Mouse (Mus musculus): Measurements from ENCODE around the gene Ttbk2. TPM values are rescaled to one million over a fixed set of nuclear protein-coding genes. Genes with fewer than 3 reads are reported as not detected.

Ttbk2 gene
- total and polyA plus RNA-seq, 3 experiments, result 0.76 to 1.4 (median 1.2) TPM

DNA sequence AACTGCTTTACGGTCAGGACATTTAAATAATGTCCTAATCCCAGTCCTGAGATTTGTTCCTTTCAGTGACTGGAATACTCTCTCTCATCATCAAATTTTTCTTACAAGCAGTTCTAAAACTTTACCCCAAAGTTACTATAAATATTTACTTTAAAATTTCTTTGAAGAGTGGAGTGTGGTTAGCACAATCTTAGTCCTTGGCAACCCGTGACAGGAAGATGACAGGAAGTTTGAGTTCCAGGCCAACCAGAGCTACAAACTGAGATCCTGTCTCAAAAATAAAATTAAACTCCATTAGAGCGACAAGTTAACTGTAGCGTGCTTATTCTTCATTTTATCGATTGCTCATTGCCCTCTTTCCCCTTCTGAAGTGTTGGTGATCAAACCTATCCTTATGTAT lies 37.2 kb upstream of the Ttbk2 start:
- H3K9ac ChIP-seq (ENCODE audit: insufficient read depth, low read depth), result no peak overlapping the region
- peaks cover 0 to 8% of the 10 kb centered on the region in 2 experiments; a peak in 1 of 4 replicates for H3K4me1 ChIP-seq (ENCODE audit: control insufficient read depth in 1 of 2, insufficient read depth in 2 of 2)
- no peaks in the 10 kb centered on the region for H3K9me3 ChIP-seq (replicated peaks; ENCODE audit: low read length)
- dilution Hi-C loops (cut with MboI; ENCODE audit: extremely low pct_ligation_motif_present, extremely low pct_unique_long_range_greater_than_20kb, low sequenced_read_pairs), result no loop called here
- no peak for TF ChIP-seq MYC (IDR thresholded peaks at IDR 0.05; ENCODE audit: low read depth, low read length)
- TF ChIP-seq ZC3H11A (IDR thresholded peaks at IDR 0.05; ENCODE audit: low read depth, low read length), result no peak
- no peak for TF ChIP-seq SMC3 (IDR thresholded peaks at IDR 0.05; ENCODE audit: low read depth, low read length)
- H3K4me3 ChIP-seq (replicated peaks in 1 of 3; ENCODE audit: low read depth in 2 of 3, low read length in 2 of 3, poor library complexity in 1 of 3), result no peak overlapping the region
- no peak for DNase-seq (ENCODE audit: extremely low read depth)
- H3K27ac ChIP-seq (ENCODE audit: insufficient read depth, low read depth), result no peak overlapping the region
- H3K79me2 ChIP-seq (replicated peaks; ENCODE audit: control insufficient read depth, extremely low read depth, insufficient read depth, poor library complexity, severe bottlenecking), result no peaks in the 10 kb centered on the region
- no peak overlapping the region for H3K4me2 ChIP-seq (ENCODE audit: insufficient read depth, low read depth, poor library complexity, severe bottlenecking)
- peaks cover 40 to 68% of the 10 kb centered on the region in 2 experiments for H3K36me3 ChIP-seq (replicated peaks in 1 of 2; ENCODE audit: control insufficient read depth in 1 of 2, insufficient read depth in 1 of 2, low read length in 1 of 2)
- no peaks in the 10 kb centered on the region for H3K27me3 ChIP-seq (replicated peaks)
- in situ Hi-C loops (cut with MboI; ENCODE audit: low pct_ligation_motif_present, low pct_unique_long_range_greater_than_20kb, low sequenced_read_pairs), result no loop called here

DNA sequence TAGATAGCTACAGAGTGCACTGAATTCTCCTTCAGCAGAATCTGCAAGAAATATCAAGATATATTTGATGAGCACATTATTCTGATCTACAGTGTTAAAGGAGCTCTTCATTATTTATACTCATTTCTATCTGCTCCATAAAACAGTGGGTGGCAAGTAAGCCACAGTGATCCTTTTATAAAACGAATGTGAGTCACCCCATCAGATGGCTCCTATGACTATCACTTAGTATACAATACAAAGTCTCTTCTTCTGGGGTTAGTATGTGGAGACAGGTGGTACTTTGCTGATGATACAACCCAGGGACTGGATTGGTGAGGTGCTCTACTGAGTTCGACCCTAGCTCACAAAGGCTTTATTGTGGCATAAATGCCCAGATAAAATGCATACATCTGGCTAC lies 22.8 kb upstream of the Ttbk2 start:
- H3K4me3 ChIP-seq (replicated peaks in 1 of 3; ENCODE audit: low read depth in 2 of 3, low read length in 2 of 3, poor library complexity in 1 of 3), result no peak overlapping the region
- no peaks in the 10 kb centered on the region for H3K4me1 ChIP-seq (ENCODE audit: control insufficient read depth in 1 of 2, insufficient read depth in 2 of 2)
- no peak overlapping the region for H3K9ac ChIP-seq (ENCODE audit: insufficient read depth, low read depth)
- in situ Hi-C loops (cut with MboI; ENCODE audit: low pct_ligation_motif_present, low pct_unique_long_range_greater_than_20kb, low sequenced_read_pairs) (loop anchor here (10.0 kb wide), 1 partner anchor 408 kb away; no protein-coding TSS in a partner anchor), dilution Hi-C loops (cut with MboI; ENCODE audit: extremely low pct_ligation_motif_present, extremely low pct_unique_long_range_greater_than_20kb, low sequenced_read_pairs) (no loop called here)
- no peaks in the 10 kb centered on the region for H3K79me2 ChIP-seq (replicated peaks; ENCODE audit: control insufficient read depth, extremely low read depth, insufficient read depth, poor library complexity, severe bottlenecking)
- TF ChIP-seq RAD21 (IDR thresholded peaks at IDR 0.05; ENCODE audit: low read depth, low read length) (no peak), MAX (IDR thresholded peaks at IDR 0.05; ENCODE audit: low read length) (no peak), PAX5 (IDR thresholded peaks at IDR 0.05; ENCODE audit: low read length) (no peak), JUN (IDR thresholded peaks at IDR 0.05; ENCODE audit: insufficient read depth, low read depth, low read length) (no peak), RCOR1 (conservative IDR thresholded peaks at IDR 0.05; ENCODE audit: low read depth, low read length) (no peak), CHD1 (IDR thresholded peaks at IDR 0.05; ENCODE audit: low read depth, low read length) (no peak), CHD2 (IDR thresholded peaks at IDR 0.05; ENCODE audit: low read length) (no peak), TCF12 (IDR thresholded peaks at IDR 0.05; ENCODE audit: low read depth, low read length) (no peak), KAT2A (IDR thresholded peaks at IDR 0.05; ENCODE audit: insufficient replicate concordance, low read length) (no peak), CTCF (conservative IDR thresholded peaks at IDR 0.05 in 1 of 2, IDR thresholded peaks at IDR 0.05 in 1 of 2; ENCODE audit: low read depth in 2 of 2, low read length in 2 of 2) (no peak), ELF1 (IDR thresholded peaks at IDR 0.05; ENCODE audit: low read depth, low read length) (no peak), ETS1 (conservative IDR thresholded peaks at IDR 0.05; ENCODE audit: low read depth, low read length) (no peak), ZKSCAN1 (IDR thresholded peaks at IDR 0.05; ENCODE audit: borderline replicate concordance, low read depth, low read length) (no peak), E2F4 (IDR thresholded peaks at IDR 0.05; ENCODE audit: insufficient replicate concordance, low read depth, low read length) (no peak), ZMIZ1 (IDR thresholded peaks at IDR 0.05; ENCODE audit: low read depth, low read length) (no peak), MEF2A (IDR thresholded peaks at IDR 0.05; ENCODE audit: borderline replicate concordance, low read depth, low read length) (no peak)
- no peaks in the 10 kb centered on the region for H3K9me3 ChIP-seq (replicated peaks; ENCODE audit: low read length)
- H3K27me3 ChIP-seq (replicated peaks), result no peaks in the 10 kb centered on the region
- peaks cover 31 to 78% of the 10 kb centered on the region in 2 experiments for H3K36me3 ChIP-seq (replicated peaks in 1 of 2; ENCODE audit: control insufficient read depth in 1 of 2, insufficient read depth in 1 of 2, low read length in 1 of 2)
- H3K4me2 ChIP-seq (ENCODE audit: insufficient read depth, low read depth, poor library complexity, severe bottlenecking), result no peak overlapping the region
- no peak overlapping the region for H3K27ac ChIP-seq (ENCODE audit: insufficient read depth, low read depth)
- DNase-seq (ENCODE audit: extremely low read depth), result no peak

Data from CH12.LX (cell line).